Mouse (Mus musculus) lung, embryonic 16.5 days (tissue): ENCODE measurements around the gene Snx3. TPM values are rescaled to one million over a fixed set of nuclear protein-coding genes. Genes with fewer than 3 reads are reported as not detected.

Experiments used
- ATAC-seq: fragments of 200-750 bp; cut with Nextera tagmentation; 2 replicates; pipeline ENCODE4 v1.8.0; 2017; ENCODE audit warnings: low read depth, mild to moderate bottlenecking, moderate library complexity
- H3K27ac ChIP-seq: fragments of 300-500 bp; sonication (generic); 2 replicates; pipeline ENCODE4 v1.5.1; 2014; ENCODE audit warnings: mild to moderate bottlenecking, control low read depth, low read length
- H3K27me3 ChIP-seq: fragments of 300-500 bp; sonication (generic); 2 replicates; pipeline ENCODE4 v1.6.1; 2014; ENCODE audit warnings: low read depth, low read length, mixed read lengths; ENCODE audit not compliant: control insufficient read depth, insufficient read depth
- H3K36me3 ChIP-seq: fragments of 300-500 bp; sonication (generic); 2 replicates; pipeline ENCODE4 v1.6.1; 2014; ENCODE audit warnings: low read length; ENCODE audit not compliant: control insufficient read depth, insufficient read depth
- H3K4me1 ChIP-seq: fragments of 300-500 bp; sonication (generic); replicated peaks from 2 replicates; pipeline ENCODE4 v1.6.1; 2014; ENCODE audit warnings: low read length, mixed read lengths; ENCODE audit not compliant: control insufficient read depth, insufficient read depth
- H3K4me2 ChIP-seq: fragments of 300-500 bp; sonication (generic); 2 replicates; pipeline ENCODE4 v1.6.1; 2014; ENCODE audit warnings: low read depth, low read length, control low read depth
- H3K4me3 ChIP-seq: fragments of 300-500 bp; sonication (generic); 2 replicates; pipeline ENCODE4 v1.5.1; 2014; ENCODE audit warnings: mild to moderate bottlenecking, low read length, control low read depth
- H3K9ac ChIP-seq: fragments of 300-500 bp; sonication (generic); 2 replicates; pipeline ENCODE4 v1.6.1; 2014; ENCODE audit warnings: low read length, control low read depth
- H3K9me3 ChIP-seq: fragments of 300-500 bp; sonication (generic); 2 replicates; pipeline ENCODE4 v1.6.1; 2016; ENCODE audit warnings: low read length; ENCODE audit not compliant: control insufficient read depth
- WGBS: fragments of 180-500 bp; shearing (Covaris S2); extraction: QIAGEN DNeasy Blood & Tissue Kit; methylation state at CpG from one replicate; pipeline ENCODE4 v1.1.7; 2014; 5-methylcytosine and 5-hydroxymethylcytosine counted together
- polyA plus RNA-seq: library from polyadenylated mRNA; unstranded; fragments of >200 nt; fragmentation: Nextera tagmentation; extraction: Ambion mirVana; gene quantifications from 2 replicates; pipeline ENCODE4 v1.2.1, GENCODE M21; 2015

Gene Snx3
- polyA plus RNA-seq, 1 experiment from 2014 or later: 405 TPM

DNA sequence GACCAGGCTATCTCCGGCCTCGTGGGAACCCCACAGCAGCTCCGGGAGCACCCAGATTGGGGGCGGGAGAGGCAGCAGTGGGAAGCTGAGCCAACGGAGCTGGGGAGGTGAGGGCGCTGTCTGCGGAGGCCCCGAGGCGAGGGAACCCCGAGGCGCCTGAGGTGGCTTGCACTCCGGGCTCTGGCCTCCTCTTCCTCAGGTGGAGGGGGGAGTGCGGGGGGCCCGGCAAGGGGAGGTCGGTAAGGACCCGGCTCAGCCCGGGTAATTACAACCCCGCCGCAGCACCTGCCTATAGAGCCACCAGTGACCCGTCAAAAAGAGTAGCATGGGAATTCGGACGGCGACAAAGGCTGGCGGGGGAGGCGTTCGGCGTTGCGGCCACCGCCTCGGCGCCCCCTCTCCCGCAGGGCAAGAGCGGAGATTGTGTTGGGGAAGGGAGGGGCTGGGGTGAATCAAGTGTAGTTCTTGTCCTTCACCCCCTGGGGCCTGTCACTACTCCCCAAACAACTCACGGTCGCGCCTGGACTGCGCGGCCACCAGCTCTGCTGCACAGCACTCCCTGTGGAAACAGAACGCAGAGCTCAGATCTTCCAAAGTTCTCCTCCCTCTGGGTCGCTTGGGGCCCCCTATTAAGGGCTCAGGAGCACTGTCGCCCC lies 77.8 kb downstream of the Snx3 start:
- no peak; the same call in 1 of the 2 replicates for ATAC-seq
- H3K27me3 ChIP-seq: peaks cover 88% of the 10 kb centered on the region
- H3K4me2 ChIP-seq: 0 out of 2 replicates have a peak overlapping the region, but pooled peaks have one; percentile 7
- H3K9me3 ChIP-seq: no peaks in the 10 kb centered on the region
- H3K4me1 ChIP-seq: peaks cover 16% of the 10 kb centered on the region
- H3K4me3 ChIP-seq: no peak overlapping the region
- 1% methylated on average over 41 of the region's 41 CpGs for WGBS
- no peaks in the 10 kb centered on the region for H3K36me3 ChIP-seq
- no peak overlapping the region for H3K9ac ChIP-seq
- H3K27ac ChIP-seq: no peak overlapping the region

DNA sequence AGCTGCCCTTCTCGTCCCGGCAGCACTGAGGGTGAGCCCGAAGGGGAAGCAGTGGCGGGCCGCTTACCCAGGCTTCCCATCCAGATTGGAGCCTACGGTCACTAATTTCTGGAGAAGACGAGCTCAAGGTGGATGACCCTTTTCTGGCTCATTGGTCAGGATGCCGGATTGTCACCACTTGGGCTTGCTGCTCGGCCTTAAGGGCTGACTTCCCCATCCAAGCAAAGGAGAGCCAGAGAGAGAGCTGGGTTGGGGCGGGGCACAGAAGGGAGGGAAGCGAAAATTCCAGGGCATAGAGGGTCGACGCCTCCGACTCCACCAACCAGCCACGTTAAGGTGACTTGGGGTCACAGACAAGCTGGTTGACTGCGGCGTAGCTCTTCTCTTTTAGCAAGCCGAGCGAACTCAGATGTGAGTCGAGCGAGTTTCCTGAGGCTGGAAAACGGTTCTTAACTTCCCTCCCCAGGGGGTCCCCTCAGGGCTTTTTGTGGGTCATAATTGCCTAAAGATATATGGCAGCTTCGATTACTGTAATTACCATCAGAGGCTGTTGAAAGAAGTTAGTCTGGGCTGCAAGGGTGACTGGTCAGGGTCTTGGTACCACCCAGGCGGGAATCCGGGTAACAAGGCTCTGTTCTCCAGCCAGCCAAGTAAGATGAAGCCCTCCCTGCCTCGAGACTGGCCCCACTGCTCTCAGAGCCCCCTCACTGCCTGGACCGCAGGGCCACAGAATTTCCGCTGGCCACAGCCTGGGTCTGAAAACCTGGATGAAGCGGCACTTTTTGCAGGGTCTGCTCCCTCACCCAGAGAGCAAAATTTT lies 78.5 kb downstream of the Snx3 start:
- Histone ChIP-seq H3K36me3 (no peaks in the 10 kb centered on the region), H3K4me2 (no peak overlapping the region), H3K4me1 (peaks cover 16% of the 10 kb centered on the region), H3K9ac (no peak overlapping the region), H3K27ac (no peak overlapping the region), H3K9me3 (no peaks in the 10 kb centered on the region), H3K27me3 (peaks cover 88% of the 10 kb centered on the region), H3K4me3 (no peak overlapping the region)
- 2% methylated on average over 29 of the region's 29 CpGs for WGBS
- no peak for ATAC-seq

DNA sequence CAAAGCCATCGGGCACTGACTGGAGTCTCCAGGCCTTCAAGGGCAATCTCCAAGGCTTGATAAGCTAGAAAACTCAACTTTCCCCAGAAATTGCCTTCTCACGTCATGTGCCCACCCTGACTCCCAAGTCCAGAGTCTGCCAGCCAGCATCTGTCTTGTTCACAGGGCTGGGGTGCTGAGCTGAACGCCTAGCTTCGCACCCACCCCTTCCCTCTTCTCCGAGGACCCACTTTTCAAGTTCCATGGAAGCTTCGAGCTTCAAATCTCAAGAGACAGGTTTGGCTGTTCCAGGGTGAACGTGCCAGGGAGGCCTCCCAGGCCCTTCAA lies 79.1 kb downstream of the Snx3 start:
- no peak overlapping the region for H3K9ac ChIP-seq
- no peaks in the 10 kb centered on the region for H3K36me3 ChIP-seq
- peaks cover 16% of the 10 kb centered on the region for H3K4me1 ChIP-seq
- H3K27ac ChIP-seq: no peak overlapping the region
- H3K9me3 ChIP-seq: no peaks in the 10 kb centered on the region
- no peak overlapping the region for H3K4me2 ChIP-seq
- no peak for ATAC-seq
- H3K27me3 ChIP-seq: peaks cover 88% of the 10 kb centered on the region
- no peak overlapping the region for H3K4me3 ChIP-seq
- WGBS: 6% methylated on average over 7 of the region's 7 CpGs

DNA sequence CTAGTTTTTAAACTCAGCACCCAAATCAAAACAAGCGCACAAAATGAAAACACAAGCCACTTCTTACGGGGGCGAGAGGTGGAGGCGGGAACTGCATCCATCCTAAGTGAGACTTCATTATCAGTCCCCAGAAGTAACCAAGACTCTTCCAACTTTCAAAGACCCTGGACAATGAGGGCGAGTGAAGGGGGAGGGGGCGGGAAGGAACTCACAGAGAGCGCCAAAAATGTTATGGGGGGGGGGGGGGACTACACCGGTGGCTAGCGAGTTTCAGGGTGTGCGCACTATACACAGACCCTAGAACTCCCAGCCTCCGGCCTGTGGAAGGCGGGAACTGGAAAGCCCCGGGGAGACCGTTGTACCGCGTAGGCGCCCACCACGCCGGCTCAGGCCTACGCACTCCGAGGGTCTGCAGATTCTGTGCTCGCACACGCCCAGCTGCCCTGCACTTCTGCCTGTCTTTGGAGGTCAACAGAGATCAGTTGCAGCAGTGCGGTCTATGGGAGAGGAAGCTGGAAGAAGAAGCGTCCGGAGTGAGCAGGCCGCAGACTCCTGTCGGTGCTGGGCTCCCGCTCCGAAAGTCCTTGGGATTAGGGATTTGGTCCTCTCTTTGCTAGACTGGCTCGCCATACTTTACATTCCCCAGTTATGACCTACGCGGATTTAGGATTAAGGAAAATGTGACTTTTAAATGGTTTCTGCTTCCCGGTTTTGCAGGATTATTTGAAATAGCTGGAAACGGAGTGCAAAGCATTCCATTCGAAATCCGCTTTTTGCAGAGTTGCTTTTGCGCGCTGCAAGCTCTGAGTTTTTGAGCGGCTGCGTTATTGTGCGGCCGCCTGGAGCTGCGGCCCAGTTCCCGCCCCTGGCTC lies 80.1 kb downstream of the Snx3 start:
- no peak overlapping the region for H3K9ac ChIP-seq
- H3K9me3 ChIP-seq: no peaks in the 10 kb centered on the region; the same call in 1 of the 2 replicates
- no peak for ATAC-seq
- H3K27ac ChIP-seq: no peak overlapping the region
- WGBS: 2% methylated on average over 45 of the region's 45 CpGs
- no peaks in the 10 kb centered on the region for H3K36me3 ChIP-seq
- H3K4me1 ChIP-seq: peaks cover 16% of the 10 kb centered on the region
- peaks cover 89% of the 10 kb centered on the region for H3K27me3 ChIP-seq
- H3K4me3 ChIP-seq: no peak overlapping the region
- H3K4me2 ChIP-seq: no peak overlapping the region

DNA sequence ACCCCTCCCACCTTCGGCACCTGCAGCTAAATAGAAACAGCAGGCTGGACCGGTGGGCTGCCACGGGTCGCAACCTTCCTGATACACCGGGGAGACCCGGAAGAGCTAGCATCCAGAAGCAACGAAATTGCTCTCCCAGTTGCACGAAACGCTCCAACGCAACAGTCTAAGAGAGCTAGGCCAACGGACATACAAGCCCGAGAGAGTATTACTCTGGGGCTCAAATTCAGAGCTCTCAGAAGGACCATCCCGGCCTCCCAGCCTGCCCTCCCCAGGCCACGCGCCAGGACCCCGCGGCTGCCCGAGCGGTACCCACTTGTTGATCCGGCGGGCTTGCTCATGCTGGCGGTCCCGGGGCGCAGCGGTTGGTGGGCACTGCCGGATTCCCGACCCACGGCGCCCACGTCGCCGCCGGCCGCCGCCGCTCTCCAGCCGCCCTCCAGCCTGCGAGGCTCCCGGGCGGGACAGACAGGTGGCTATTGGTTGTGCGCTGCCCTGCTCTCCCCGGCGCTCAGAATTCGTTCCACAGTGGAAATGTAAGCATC lies 80.8 kb downstream of the Snx3 start:
- Histone ChIP-seq H3K9me3 (no peaks in the 10 kb centered on the region; the same call in 1 of the 2 replicates), H3K4me3 (peak overlapping the region; percentile 13; the same call in 1 of the 2 replicates), H3K36me3 (no peaks in the 10 kb centered on the region), H3K9ac (no peak overlapping the region), H3K27ac (no peak overlapping the region), H3K4me2 (no peak overlapping the region), H3K4me1 (peaks cover 16% of the 10 kb centered on the region), H3K27me3 (peaks cover 90% of the 10 kb centered on the region)
- ATAC-seq: no peak
- 0% methylated on average over 44 of the region's 44 CpGs for WGBS

DNA sequence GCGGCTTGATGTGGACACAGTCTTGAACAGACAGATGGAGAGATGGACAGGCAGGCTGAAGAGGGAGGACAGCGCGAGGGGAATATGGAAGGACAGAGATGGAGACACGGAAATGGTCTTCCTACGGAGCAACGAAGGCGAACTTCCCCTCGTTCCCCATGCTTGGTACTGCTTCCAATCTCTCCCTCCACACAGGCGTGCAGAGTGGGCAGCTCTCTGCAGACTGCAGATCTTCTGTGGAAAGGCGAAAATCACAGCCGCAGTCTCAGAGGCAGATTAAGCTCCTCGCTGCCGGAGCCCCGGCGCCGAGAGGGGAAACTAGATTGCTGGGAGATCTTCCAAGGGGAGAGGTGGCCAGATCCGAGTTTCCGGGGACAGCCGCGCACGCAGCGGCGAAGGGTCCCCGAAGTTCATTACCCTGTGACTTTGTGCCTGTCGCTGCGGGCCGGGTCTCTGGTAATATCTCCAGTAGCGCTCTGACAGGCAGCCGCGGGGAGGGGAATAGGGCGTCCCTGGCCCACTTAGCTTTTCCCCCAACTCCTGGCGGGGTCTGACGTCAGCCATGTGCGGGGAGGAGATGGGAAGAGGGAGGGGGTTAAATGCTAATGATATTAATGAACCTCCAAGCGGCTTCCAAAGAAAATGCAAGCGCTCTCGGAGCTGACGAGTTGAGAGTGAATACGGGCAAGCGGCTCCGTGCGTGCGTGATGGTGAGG lies 81.5 kb downstream of the Snx3 start, which contains the start of the genes Nr2e1 and Ostm1:
Gene Nr2e1 (minus strand): TSS at position 476 of the 716 bp plus-strand sequence.
Gene Ostm1 (plus strand): TSS at position 666 of the 716 bp plus-strand sequence.
- Histone ChIP-seq H3K27ac (no peak within 1 kb of the TSS), H3K9ac (no peak within 1 kb of the TSS), H3K4me2 (peak within 1 kb of the TSS; percentile 39), H3K9me3 (no peaks in the 10 kb centered on the region; the same call in 1 of the 2 replicates), H3K4me3 (peak within 1 kb of the TSS; percentile 30), H3K36me3 (no peaks in the 10 kb centered on the region), H3K4me1 (peaks cover 16% of the 10 kb centered on the region), H3K27me3 (peaks cover 89% of the 10 kb centered on the region)
- WGBS: under 1% methylated on average over 43 of the region's 43 CpGs
- no peak for ATAC-seq

DNA sequence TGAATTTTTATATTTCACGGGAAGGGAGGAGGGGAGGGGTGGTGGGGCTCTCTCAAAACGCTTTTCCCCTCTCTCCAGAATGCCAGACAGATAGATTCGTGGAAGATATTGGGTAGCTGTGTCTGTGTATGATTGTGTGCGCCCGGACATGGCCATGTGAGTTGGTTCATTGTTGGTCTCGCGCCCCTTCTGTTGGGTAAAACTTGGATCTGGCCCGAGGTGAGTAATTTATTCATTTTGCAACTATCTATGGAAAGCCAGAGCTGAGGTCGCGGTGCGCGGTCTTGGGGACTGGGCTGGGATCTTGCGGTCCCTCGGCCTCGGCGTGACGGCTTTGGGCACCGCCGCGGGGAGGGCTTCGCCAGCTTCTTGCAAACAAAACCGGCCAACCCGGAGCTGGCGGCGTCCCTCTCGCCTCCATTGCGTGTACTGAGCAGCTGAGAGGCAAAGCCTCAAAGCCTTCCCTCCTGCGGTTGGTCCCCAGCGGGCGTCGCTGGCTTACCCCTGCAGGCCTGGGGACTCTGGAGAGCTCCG lies 82.1 kb downstream of the Snx3 start:
- no peaks in the 10 kb centered on the region; the same call in 1 of the 2 replicates for H3K9me3 ChIP-seq
- peak overlapping the region; percentile 30 for H3K4me3 ChIP-seq
- WGBS: 1% methylated on average over 32 of the region's 32 CpGs
- H3K36me3 ChIP-seq: no peaks in the 10 kb centered on the region
- no peak for ATAC-seq
- H3K4me1 ChIP-seq: peaks cover 16% of the 10 kb centered on the region
- no peak overlapping the region for H3K27ac ChIP-seq
- H3K4me2 ChIP-seq: peak overlapping the region; percentile 39; the same call in 1 of the 2 replicates
- H3K9ac ChIP-seq: no peak overlapping the region
- H3K27me3 ChIP-seq: peaks cover 93% of the 10 kb centered on the region

DNA sequence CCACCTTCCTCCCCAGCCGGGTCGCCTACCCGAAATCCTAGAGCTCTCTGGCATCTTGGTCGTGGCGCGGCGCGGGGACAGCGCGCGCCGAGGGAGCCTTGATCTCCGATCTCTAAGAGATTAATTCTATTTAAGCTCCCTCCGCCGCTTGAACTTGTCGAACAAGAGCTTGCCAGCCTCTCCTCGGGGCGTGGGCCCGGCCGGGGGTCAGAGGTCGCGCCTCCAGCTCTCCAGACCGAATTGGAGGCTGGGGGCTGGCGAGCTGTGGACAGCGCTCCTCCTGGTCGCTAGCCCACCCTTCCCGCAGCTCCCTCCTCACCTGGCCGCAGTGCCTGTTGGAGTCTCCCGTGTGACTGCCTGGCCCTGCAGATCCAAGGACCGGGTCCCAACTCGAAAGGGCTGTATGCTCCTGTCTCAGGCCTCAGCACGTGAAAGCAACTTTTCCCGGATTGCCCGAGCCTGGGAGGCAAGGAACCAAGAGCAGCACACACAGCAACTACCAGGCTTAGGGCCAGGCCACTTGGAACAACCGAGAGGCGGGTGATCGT lies 82.7 kb downstream of the Snx3 start:
- no peak overlapping the region for H3K9ac ChIP-seq
- under 1% methylated on average over 37 of the region's 37 CpGs for WGBS
- peaks cover 13% of the 10 kb centered on the region for H3K4me1 ChIP-seq
- peak overlapping the region; percentile 30; the same call in 1 of the 2 replicates for H3K4me3 ChIP-seq
- peaks cover 93% of the 10 kb centered on the region for H3K27me3 ChIP-seq
- H3K36me3 ChIP-seq: no peaks in the 10 kb centered on the region
- H3K4me2 ChIP-seq: no peak overlapping the region
- no peaks in the 10 kb centered on the region; the same call in 1 of the 2 replicates for H3K9me3 ChIP-seq
- H3K27ac ChIP-seq: no peak overlapping the region
- no peak for ATAC-seq
